Mouse (Mus musculus) brain, embryonic 14.5 days (tissue): ENCODE data around the gene Ifih1.

ENCODE experiments used
- CTCF ChIP-seq: fragments of 200-500 bp; IDR thresholded peaks from 2 replicates; pipeline ENCODE4 v1.5.1; 2012; ENCODE audit warnings: inconsistent platforms, mild to moderate bottlenecking, moderate library complexity, borderline replicate concordance; ENCODE audit not compliant: insufficient read depth, insufficient read length; ENCODE audit errors: extremely low read depth
- POLR2A ChIP-seq: fragments of 200-500 bp; IDR thresholded peaks from 2 replicates; pipeline ENCODE4 v1.6.1; 2012; ENCODE audit warnings: mild to moderate bottlenecking, inconsistent platforms, borderline replicate concordance; ENCODE audit not compliant: poor library complexity, insufficient read depth, insufficient read length, severe bottlenecking; ENCODE audit errors: extremely low read depth

GRCm38 (mm10) chr2:62684989-62685595 lies 39.0 kb upstream of the Ifih1 start:
- no peak for TF ChIP-seq CTCF
- TF ChIP-seq POLR2A: no peak
